Mouse (Mus musculus): ENCODE measurements around the gene Rassf2. TPM values are rescaled to one million over a fixed set of nuclear protein-coding genes. Genes with fewer than 3 reads are reported as not detected.

The Rassf2 gene
- polyA plus RNA-seq, 1 experiment from 2014 or later = 16.2 TPM

GRCm38 (mm10) chr2:131971098-131971497 is 59.0 kb downstream of the Rassf2 start:
- no peaks in the 10 kb centered on the region for H3K4me1 ChIP-seq
- no peak overlapping the region for H3K4me2 ChIP-seq
- no peak overlapping the region for H3K4me3 ChIP-seq
- no peak for ATAC-seq (ENCODE audit: insufficient number of reproducible peaks, low FRiP score, low TSS enrichment, low read depth)
- WGBS = 71% methylated on average over 4 of the region's 4 CpGs
- no peak overlapping the region for H3K27ac ChIP-seq
- no peaks in the 10 kb centered on the region for H3K36me3 ChIP-seq
- no peaks in the 10 kb centered on the region for H3K27me3 ChIP-seq
- H3K9me3 ChIP-seq = no peaks in the 10 kb centered on the region
- no peak overlapping the region for H3K9ac ChIP-seq

DNA sequence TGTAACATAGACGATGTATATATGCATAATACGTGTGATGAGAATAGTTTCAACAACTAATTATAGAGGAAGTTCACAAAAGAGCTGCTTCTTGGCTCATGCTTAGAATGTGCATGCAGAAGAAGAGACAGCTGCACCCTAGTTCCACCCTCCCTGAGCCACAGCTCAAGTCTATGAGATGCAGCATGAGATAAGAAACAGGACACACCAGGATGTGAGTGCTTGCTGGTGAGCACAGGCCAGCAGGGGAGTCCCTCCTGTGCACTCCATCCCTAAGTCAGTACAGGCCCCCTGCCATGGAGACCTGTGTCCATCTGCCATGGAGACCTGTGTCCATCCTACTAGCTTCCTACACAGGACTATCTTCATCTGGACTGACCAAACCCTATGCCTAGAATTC is 59.5 kb downstream of the Rassf2 start:
- ATAC-seq (ENCODE audit: insufficient number of reproducible peaks, low FRiP score, low TSS enrichment, low read depth) = no peak
- H3K4me3 ChIP-seq = no peak overlapping the region
- H3K4me1 ChIP-seq = no peaks in the 10 kb centered on the region
- H3K27me3 ChIP-seq = no peaks in the 10 kb centered on the region
- H3K9ac ChIP-seq = no peak overlapping the region
- H3K27ac ChIP-seq = no peak overlapping the region
- WGBS = 84% methylated on average over 2 of the region's 2 CpGs
- H3K9me3 ChIP-seq = no peaks in the 10 kb centered on the region
- H3K4me2 ChIP-seq = no peak overlapping the region
- H3K36me3 ChIP-seq = no peaks in the 10 kb centered on the region

DNA sequence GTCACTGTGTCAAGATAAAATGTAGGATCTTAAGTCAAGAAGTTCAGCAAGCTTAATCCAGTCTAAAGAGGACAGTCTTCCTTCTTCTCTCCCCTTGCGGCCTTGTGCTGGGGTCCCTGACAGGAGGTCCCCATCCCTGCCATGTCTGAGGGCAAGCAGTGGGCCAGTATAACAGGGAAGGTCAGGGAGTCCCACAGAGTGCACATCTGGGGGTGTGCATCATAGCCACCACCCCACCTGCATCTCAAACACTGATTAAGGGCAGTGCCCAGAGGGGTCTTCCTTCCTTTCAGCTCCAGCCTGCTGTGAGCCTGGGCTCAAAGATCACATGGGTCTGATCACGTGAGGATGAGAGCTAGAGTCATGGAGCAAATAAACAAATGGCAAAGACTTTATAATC is 68.4 kb downstream of the Rassf2 start:
- H3K4me1 ChIP-seq = no peaks in the 10 kb centered on the region
- H3K27ac ChIP-seq = no peak overlapping the region
- no peak for ATAC-seq (ENCODE audit: insufficient number of reproducible peaks, low FRiP score, low TSS enrichment, low read depth)
- no peak overlapping the region for H3K9ac ChIP-seq
- no peaks in the 10 kb centered on the region for H3K27me3 ChIP-seq
- no peak overlapping the region for H3K4me3 ChIP-seq
- H3K36me3 ChIP-seq = no peaks in the 10 kb centered on the region
- H3K9me3 ChIP-seq = no peaks in the 10 kb centered on the region
- H3K4me2 ChIP-seq = no peak overlapping the region
- WGBS = 77% methylated on average over 2 of the region's 2 CpGs

DNA sequence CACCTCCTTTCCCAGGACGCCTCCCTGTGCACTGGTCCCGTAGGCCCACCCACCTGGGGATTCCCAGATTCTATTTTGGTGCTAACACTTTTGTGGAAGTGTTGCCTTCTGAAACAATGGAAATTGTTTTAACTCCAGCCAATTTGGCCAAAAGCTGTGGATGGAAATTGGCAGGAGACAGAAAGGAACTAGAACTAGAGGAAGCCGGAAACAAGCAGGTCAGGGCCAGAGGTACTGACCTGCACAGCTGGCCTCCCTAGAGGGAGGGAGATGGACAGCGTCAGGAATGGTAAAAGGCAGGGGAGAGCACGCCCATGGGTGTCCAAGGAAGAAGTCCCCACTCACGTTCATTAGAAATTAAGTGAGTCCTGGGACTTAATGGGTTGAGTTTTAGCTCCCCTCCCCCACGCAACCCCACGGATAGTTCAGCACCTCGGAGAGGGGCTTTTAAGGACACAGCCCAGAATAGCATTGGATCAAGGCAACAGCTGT is 72.3 kb downstream of the Rassf2 start:
- no peaks in the 10 kb centered on the region for H3K9me3 ChIP-seq
- no peak overlapping the region for H3K4me2 ChIP-seq
- H3K9ac ChIP-seq = no peak overlapping the region
- peaks cover 15% of the 10 kb centered on the region for H3K4me1 ChIP-seq
- ATAC-seq (ENCODE audit: insufficient number of reproducible peaks, low FRiP score, low TSS enrichment, low read depth) = no peak
- H3K36me3 ChIP-seq = no peaks in the 10 kb centered on the region
- peaks cover 20% of the 10 kb centered on the region for H3K27me3 ChIP-seq
- H3K4me3 ChIP-seq = no peak overlapping the region
- 51% methylated on average over 9 of the region's 9 CpGs for WGBS
- H3K27ac ChIP-seq = no peak overlapping the region

GRCm38 (mm10) chr2:131956336-131957256 is 73.5 kb downstream of the Rassf2 start:
- Histone ChIP-seq H3K4me3 (no peak overlapping the region), H3K36me3 (no peaks in the 10 kb centered on the region), H3K27ac (no peak overlapping the region), H3K9me3 (no peaks in the 10 kb centered on the region), H3K27me3 (peaks cover 31% of the 10 kb centered on the region), H3K4me1 (peaks cover 19% of the 10 kb centered on the region), H3K9ac (no peak overlapping the region), H3K4me2 (no peak overlapping the region)
- 81% methylated on average over 7 of the region's 7 CpGs for WGBS
- no peak for ATAC-seq (ENCODE audit: insufficient number of reproducible peaks, low FRiP score, low TSS enrichment, low read depth)

DNA sequence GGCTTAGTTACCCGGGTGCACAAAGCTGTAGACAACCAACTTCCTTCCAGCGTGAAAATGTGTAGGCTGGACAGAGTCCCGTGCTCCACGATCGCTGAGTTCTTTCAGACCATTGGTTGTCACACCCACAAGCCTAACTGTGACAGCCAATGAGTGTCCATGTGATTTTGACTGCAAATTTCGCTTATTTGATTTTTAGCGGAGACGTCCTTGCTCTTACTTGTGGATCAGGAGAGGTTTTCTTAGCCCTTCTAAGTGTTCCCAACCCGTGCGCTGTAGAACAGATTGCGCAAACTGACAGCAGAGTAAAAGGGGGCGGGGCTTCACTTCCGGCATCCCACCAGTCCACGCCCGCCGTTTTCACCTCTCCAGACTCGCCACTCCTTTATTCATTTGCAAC is 74.8 kb downstream of the Rassf2 start:
- no peak for ATAC-seq (ENCODE audit: insufficient number of reproducible peaks, low FRiP score, low TSS enrichment, low read depth)
- no peak overlapping the region for H3K9ac ChIP-seq
- H3K27me3 ChIP-seq = peaks cover 36% of the 10 kb centered on the region
- 3% methylated on average over 17 of the region's 17 CpGs for WGBS
- peak overlapping the region; percentile 55 for H3K4me2 ChIP-seq
- H3K27ac ChIP-seq = no peak overlapping the region
- H3K4me1 ChIP-seq = peaks cover 21% of the 10 kb centered on the region
- H3K36me3 ChIP-seq = no peaks in the 10 kb centered on the region
- peak overlapping the region; percentile 31 for H3K4me3 ChIP-seq
- H3K9me3 ChIP-seq = no peaks in the 10 kb centered on the region

GRCm38 (mm10) chr2:131954835-131955234 is 75.2 kb downstream of the Rassf2 start:
- Histone ChIP-seq H3K27ac (no peak overlapping the region), H3K4me2 (peak overlapping the region; percentile 55), H3K27me3 (peaks cover 39% of the 10 kb centered on the region), H3K4me1 (peaks cover 22% of the 10 kb centered on the region), H3K9me3 (no peaks in the 10 kb centered on the region), H3K36me3 (no peaks in the 10 kb centered on the region), H3K4me3 (peak overlapping the region; percentile 31), H3K9ac (no peak overlapping the region)
- ATAC-seq (ENCODE audit: insufficient number of reproducible peaks, low FRiP score, low TSS enrichment, low read depth) = no peak
- WGBS = 49% methylated on average over 9 of the region's 9 CpGs

GRCm38 (mm10) chr2:131953711-131954110 is 76.3 kb downstream of the Rassf2 start:
- WGBS = 87% methylated on average over 4 of the region's 4 CpGs
- ATAC-seq (ENCODE audit: insufficient number of reproducible peaks, low FRiP score, low TSS enrichment, low read depth) = no peak
- Histone ChIP-seq H3K36me3 (no peaks in the 10 kb centered on the region), H3K27ac (no peak overlapping the region), H3K9ac (no peak overlapping the region), H3K4me1 (peaks cover 25% of the 10 kb centered on the region), H3K27me3 (peaks cover 39% of the 10 kb centered on the region), H3K9me3 (no peaks in the 10 kb centered on the region), H3K4me3 (peak overlapping the region; percentile 14; the same call in 1 of the 2 replicates), H3K4me2 (no peak overlapping the region)

- no peak overlapping the region for H3K9ac ChIP-seq
- 13% methylated on average over 29 of the region's 29 CpGs for WGBS
Measured at GRCm38 (mm10) chr2:131952961-131953538, 77.0 kb downstream of the Rassf2 start.

DNA sequence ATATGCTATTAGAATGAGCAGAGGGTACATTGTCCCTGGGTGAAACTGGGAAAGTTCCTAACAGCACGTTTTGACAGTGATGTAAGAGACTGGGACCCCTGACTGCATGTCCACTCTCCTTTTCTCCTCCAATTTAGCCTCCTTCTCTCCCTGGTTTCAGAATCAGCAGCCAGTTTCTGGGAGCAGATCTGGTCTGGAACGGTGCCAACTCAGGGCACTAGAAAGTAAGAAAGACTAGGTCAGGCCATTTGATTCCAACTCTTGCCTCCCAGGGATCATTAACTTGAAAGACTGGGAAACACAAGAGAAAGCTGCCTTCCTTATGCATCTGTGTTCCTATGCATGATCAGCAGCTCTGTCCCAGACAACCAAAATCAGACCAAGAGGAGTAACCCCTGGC is 77.6 kb downstream of the Rassf2 start:
- no peak for ATAC-seq (ENCODE audit: insufficient number of reproducible peaks, low FRiP score, low TSS enrichment, low read depth)
- H3K36me3 ChIP-seq = no peaks in the 10 kb centered on the region
- peaks cover 39% of the 10 kb centered on the region for H3K27me3 ChIP-seq

More at GRCm38 (mm10) chr2:131952961-131953538, 77.0 kb downstream of the Rassf2 start:
- ATAC-seq (ENCODE audit: insufficient number of reproducible peaks, low FRiP score, low TSS enrichment, low read depth) = no peak
- Histone ChIP-seq H3K4me1 (peaks cover 25% of the 10 kb centered on the region), H3K4me2 (peak overlapping the region; percentile 25), H3K27me3 (peaks cover 39% of the 10 kb centered on the region), H3K4me3 (peak overlapping the region; percentile 14; the same call in 1 of the 2 replicates), H3K27ac (no peak overlapping the region), H3K9me3 (no peaks in the 10 kb centered on the region), H3K36me3 (no peaks in the 10 kb centered on the region)

GRCm38 (mm10) chr2:131950598-131951095 is 79.4 kb downstream of the Rassf2 start, which contains the start of gene Prnd:
Prnd (plus strand) TSS chr2:131950861.
- no peak within 1 kb of the TSS for H3K4me3 ChIP-seq
- H3K27ac ChIP-seq = no peak within 1 kb of the TSS

More for the DNA sequence above, 77.6 kb downstream of the Rassf2 start:
- Histone ChIP-seq H3K4me1 (peaks cover 25% of the 10 kb centered on the region), H3K4me3 (0 out of 2 replicates have a peak overlapping the region, but pooled peaks have one; percentile 14), H3K9me3 (no peaks in the 10 kb centered on the region), H3K9ac (no peak overlapping the region), H3K4me2 (no peak overlapping the region), H3K27ac (no peak overlapping the region)
- WGBS = 49% methylated on average over 2 of the region's 2 CpGs

More at GRCm38 (mm10) chr2:131950598-131951095, 79.4 kb downstream of the Rassf2 start, which contains the start of gene Prnd:
- Histone ChIP-seq H3K4me2 (0 out of 2 replicates have a peak within 1 kb of the TSS, but pooled peaks have one; percentile 7), H3K4me1 (peaks cover 25% of the 10 kb centered on the region), H3K9ac (no peak within 1 kb of the TSS), H3K27me3 (peaks cover 39% of the 10 kb centered on the region), H3K36me3 (no peaks in the 10 kb centered on the region), H3K9me3 (no peaks in the 10 kb centered on the region)
- 9% methylated on average over 11 of the region's 11 CpGs for WGBS
- no peak for ATAC-seq (ENCODE audit: insufficient number of reproducible peaks, low FRiP score, low TSS enrichment, low read depth)
